Mouse (Mus musculus) bone marrow macrophage, adult 2 months (primary cell): Measurements from ENCODE around the gene Dgkb. TPM values are rescaled to one million over a fixed set of nuclear protein-coding genes. Genes with fewer than 3 reads are reported as not detected.

Experiments used
- H3K27ac ChIP-seq: 2 replicates; pipeline ENCODE4 v1.5.1; 2012; ENCODE audit warnings: low read depth, low read length; ENCODE audit not compliant: insufficient read depth
- H3K4me1 ChIP-seq: 2 replicates; pipeline ENCODE4 v1.6.1; 2012; ENCODE audit warnings: low read length; ENCODE audit not compliant: control insufficient read depth, insufficient read depth
- H3K4me3 ChIP-seq: 2 replicates; pipeline ENCODE4 v1.5.1; 2012; ENCODE audit warnings: mild to moderate bottlenecking, low read length, moderate library complexity; ENCODE audit not compliant: insufficient read depth
- CTCF ChIP-seq: IDR thresholded peaks from 2 replicates; pipeline ENCODE4 v1.5.1; 2012; ENCODE audit warnings: low read depth, mild to moderate bottlenecking, low read length, moderate library complexity
- POLR2A ChIP-seq: IDR thresholded peaks from 2 replicates; pipeline ENCODE4 v1.6.1; 2012; ENCODE audit warnings: mild to moderate bottlenecking, low read depth, low read length, borderline replicate concordance
- polyA plus RNA-seq: library from polyadenylated mRNA; stranded (reverse); fragments of >200 nt; gene quantifications from 2 replicates; pipeline ENCODE4 v1.2.4, GENCODE M21; 2012; ENCODE audit not compliant: missing spikeins, insufficient read depth, insufficient read length

Dgkb gene
- polyA plus RNA-seq, 1 experiment = not detected

DNA sequence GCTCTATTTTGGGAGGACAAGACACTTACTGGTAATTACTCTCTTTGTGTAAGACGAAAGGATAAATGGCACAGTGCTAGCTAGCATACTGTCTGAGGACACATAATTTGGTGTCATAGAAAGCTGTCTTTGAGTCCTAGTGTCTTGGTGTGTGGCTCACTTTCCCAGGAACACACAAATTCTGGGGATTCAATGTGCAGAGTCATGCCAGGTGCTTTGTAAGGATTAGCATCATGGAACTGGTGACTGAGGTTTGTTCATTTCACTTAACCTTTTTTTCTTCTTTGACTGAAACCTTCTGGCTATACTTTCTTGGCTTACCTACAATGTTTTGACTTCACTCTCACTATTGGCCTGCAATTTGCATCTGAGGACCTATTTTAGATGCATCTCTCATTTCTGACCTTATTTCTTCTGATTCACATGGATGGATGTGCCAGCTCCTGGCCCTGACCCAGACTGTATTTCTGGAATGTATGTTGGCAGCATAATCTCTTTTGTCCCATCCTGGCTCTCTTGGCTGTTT lies 170.6 kb downstream of the Dgkb start:
- TF ChIP-seq POLR2A (no peak), CTCF (no peak)
- Histone ChIP-seq H3K4me1 (no peaks in the 10 kb centered on the region), H3K4me3 (no peak overlapping the region), H3K27ac (no peak overlapping the region)

DNA sequence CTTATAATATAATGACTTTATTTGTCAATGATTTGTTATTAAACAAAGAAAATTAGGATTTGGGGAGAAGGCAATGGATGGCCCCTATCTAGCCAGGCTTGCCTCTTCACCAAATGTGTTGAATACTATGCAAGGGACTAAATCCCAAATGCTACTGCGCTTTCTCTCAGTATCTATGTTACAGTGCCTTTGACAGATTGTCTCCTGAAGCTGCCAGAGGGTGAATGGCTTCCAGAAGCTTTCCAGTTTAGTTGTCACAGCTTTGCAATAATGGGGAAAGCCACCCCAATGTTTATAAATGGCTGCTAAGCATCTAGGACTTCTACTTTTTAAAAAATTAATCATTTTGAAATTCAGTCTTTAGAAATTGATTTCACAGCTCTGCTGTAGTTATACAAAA lies 175.7 kb downstream of the Dgkb start:
- Histone ChIP-seq H3K4me1 (no peaks in the 10 kb centered on the region), H3K27ac (no peak overlapping the region), H3K4me3 (no peak overlapping the region)
- TF ChIP-seq POLR2A (no peak), CTCF (no peak)

DNA sequence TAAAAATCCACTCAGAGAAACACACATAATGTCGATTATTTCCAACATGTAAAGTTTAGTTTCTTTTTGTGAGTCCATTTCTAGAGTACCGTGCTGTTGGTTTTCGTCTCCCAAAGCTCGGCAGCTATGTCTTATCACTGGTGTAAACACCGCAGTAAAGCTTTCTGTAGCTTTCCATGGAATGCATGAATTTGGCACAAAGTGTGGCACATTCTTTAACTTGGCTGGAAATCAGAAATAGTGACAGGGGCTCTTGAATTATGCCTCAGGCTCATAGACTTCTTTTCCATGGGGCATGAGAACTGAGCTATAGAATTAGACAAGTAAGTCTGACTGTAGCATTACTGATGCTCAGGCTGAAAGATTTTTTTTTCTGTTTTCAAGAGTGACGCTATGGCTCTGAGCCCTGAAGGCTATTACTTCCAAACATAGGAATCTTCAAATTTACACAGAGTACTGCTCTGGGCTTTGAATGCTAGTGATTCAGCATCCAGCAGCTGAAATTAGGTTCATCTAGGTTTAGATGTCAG lies 179.0 kb downstream of the Dgkb start:
- Histone ChIP-seq H3K4me3 (no peak overlapping the region), H3K4me1 (no peaks in the 10 kb centered on the region), H3K27ac (no peak overlapping the region)
- TF ChIP-seq CTCF (no peak), POLR2A (no peak)

DNA sequence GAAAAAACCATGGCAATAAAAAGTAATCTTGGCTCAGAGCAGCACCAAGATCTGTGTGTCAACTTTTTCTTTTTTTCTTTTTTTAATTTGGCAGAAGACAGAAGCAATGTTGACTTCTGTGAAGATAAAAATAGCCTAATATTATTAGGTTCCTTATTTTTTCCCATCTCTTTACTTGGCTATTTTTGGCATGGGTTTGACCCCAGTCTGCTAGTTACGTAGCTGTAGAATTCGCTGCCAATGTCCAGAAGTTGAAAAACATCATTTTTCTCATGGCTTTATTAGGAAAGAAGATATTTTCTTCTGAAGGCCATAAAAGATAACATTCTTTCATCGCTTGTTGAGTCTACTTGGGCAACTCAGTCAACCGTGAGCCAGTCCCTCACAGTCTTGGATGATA lies 200.1 kb downstream of the Dgkb start:
- H3K4me1 ChIP-seq = no peaks in the 10 kb centered on the region
- H3K27ac ChIP-seq = no peak overlapping the region
- TF ChIP-seq POLR2A (no peak), CTCF (no peak)
- H3K4me3 ChIP-seq = no peak overlapping the region

DNA sequence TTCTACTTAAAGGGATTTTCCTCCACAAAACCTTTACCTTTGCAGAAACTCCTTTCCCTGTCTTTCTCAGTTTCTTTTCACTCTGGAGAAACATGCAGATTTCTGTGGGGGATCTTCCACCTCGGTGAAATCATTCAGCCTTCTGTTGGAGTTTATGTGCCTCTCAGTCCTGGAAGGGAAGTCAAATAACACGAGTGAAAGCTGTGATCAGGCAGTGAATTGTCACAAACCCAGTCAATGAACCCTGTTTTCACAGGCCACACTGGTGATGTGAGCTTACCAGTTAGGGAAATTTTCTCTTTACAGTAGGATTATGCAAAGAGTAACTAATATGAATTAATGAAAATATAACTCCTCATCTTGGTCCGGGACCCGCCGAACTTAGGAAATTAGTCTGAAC lies 229.7 kb downstream of the Dgkb start:
- Histone ChIP-seq H3K4me3 (no peak overlapping the region), H3K4me1 (no peaks in the 10 kb centered on the region), H3K27ac (no peak overlapping the region)
- TF ChIP-seq POLR2A (no peak), CTCF (no peak)

DNA sequence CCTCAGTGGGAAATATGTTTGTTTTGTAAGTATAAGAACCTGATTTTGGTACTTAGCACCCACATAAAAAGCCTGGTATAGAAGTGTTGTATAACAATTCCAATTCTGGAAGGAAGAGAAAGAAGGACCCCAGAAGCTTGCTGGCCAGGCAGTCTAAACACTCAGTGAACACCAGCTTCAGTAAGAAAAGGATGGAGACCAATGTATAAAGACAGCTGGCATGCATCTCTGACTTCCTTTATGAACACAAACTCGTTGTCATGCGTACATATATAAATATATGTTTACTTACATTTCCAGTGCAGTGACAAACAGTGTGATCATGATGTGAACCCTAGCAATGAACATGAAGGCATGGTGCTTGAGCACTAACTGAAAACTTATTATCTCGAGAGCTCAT lies 270.7 kb downstream of the Dgkb start:
- Histone ChIP-seq H3K4me3 (no peak overlapping the region), H3K27ac (no peak overlapping the region), H3K4me1 (no peaks in the 10 kb centered on the region)
- TF ChIP-seq POLR2A (no peak), CTCF (no peak)

DNA sequence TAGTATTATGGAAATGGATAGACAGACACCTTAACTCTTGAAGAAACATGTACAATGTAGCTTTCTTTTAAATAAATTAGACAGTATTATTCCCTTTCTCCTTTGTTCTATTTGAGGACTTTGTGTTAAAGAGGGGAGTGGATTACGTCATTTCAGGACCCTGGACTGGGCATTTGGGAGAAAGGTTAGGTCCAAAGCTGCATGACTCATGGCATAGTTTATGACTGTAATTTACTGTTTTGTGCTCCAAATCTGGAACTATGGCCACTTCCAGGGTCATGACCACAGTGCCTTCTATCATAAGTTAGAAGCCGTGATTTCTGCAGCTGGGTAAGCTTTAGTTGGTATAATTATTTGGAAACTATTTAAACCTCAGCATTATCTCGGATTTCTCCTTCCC lies 294.4 kb downstream of the Dgkb start:
- H3K27ac ChIP-seq = no peak overlapping the region
- TF ChIP-seq CTCF = no peak
- no peak for TF ChIP-seq POLR2A
- H3K4me1 ChIP-seq = no peaks in the 10 kb centered on the region
- H3K4me3 ChIP-seq = no peak overlapping the region

DNA sequence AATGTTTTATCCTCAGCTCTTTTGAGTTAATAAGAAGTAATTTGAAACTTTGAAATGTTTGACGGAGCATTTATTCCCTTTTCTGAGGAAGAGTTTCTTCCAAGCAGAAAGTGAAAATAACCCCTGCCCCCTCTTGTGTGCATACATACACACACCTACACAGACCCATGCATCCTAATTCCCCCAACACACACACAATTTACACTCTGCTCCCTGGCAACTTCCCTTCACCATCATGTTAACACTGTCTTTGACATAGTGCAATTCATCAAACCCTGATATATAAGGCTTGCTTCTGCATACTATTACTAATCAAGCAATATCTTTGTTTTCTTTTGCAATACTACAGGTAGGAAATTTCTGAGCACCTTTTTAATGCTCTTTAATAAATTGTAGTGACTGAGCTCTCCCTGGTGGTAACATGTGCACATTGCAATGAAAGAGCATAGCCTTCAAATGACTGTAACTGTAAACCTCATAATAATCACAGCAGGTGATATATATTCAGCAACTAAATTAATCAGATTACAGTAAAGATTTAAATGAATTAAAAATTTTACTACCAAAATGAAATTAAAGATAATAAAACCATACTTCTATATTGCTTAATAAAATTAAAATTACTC lies 297.6 kb downstream of the Dgkb start:
- no peak overlapping the region for H3K4me3 ChIP-seq
- no peaks in the 10 kb centered on the region for H3K4me1 ChIP-seq
- H3K27ac ChIP-seq = no peak overlapping the region
- TF ChIP-seq CTCF (no peak), POLR2A (no peak)

DNA sequence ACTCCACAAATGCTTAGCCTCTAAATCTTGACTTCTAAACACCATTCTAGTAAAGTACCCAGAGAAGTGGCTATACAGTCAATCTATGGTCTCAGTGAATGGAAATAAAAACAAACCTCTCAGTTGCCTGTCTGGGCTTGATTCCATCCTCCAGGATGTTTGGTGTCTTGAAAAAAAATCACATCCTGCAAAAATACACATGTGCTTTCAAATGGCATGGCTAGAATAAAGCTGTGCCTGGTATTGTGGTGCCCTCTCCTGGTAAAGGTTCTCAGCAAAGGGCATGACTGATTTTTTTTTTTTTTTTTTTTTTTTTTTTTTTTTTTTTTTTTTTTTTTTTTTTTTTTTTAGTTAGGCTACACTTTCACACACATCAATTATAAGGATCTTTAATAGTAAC lies 306.0 kb downstream of the Dgkb start:
- H3K4me3 ChIP-seq = no peak overlapping the region
- no peak for TF ChIP-seq POLR2A
- no peak for TF ChIP-seq CTCF
- no peaks in the 10 kb centered on the region for H3K4me1 ChIP-seq
- no peak overlapping the region for H3K27ac ChIP-seq

DNA sequence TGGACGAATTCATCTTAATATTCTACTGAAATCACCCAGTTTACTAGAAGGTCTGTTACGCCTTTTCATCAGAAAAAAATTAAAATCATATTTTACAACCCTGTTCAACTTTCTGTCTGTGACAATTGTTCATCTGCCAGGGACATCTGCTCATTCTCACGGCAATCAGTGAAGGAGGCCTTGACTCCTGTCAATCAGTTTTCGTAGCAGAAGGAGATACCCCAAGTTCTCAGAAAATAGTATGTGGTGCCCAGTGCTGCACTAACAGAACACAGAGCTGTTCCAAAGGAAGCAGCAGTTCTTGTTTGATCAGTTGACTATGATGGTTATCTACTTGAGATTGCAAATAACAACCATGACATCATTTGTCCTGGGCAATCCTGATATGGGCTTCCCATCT lies 307.8 kb downstream of the Dgkb start:
- Histone ChIP-seq H3K27ac (no peak overlapping the region), H3K4me1 (no peaks in the 10 kb centered on the region), H3K4me3 (no peak overlapping the region)
- TF ChIP-seq POLR2A (no peak), CTCF (no peak)
